Mouse (Mus musculus): ENCODE measurements around the gene Zfp385c. TPM values are rescaled to one million over a fixed set of nuclear protein-coding genes. Genes with fewer than 3 reads are reported as not detected.
A peak's percentile ranks its signal among the peaks of the same experiment; 100 is the strongest.

Zfp385c gene
- polyA plus RNA-seq, 1 experiment = not detected

DNA sequence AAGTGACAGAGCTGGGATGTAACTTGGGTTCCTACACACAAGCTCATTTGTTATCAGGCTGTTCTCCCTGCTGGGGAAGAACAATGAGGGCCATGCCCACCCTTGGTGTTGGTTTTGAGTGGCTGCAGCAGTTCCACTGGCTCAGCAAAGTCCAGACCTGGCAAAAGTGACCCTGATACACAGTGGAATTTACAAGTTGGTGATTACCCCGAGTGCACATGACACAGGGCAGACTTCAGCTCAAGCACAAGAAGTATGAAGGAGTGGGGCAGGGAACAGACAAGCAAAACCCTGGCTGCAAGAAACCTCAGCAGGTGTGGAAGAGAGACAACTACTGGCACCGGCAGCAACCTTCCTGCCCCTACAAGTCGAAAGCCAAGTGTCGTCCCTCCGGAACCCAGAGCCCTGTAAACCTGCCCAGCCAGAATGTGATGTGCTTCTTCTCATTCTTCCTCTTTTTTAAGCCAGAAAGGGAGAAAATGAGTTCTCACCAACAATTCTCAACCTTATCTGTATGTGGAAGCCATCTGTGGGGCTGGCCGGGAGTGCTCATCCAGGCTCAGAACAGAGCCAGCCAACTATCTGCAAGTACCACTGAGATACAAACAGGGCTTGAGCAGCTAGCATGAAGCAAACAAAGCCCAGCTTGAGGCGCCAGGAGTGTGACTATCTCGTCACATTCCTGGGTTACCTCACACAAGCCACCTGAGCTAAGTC is 29.7 kb upstream of the Zfp385c start:
- peaks cover 53% of the 10 kb centered on the region for H3K4me1 ChIP-seq (ENCODE audit: control insufficient read depth, insufficient read depth, insufficient read length, low read length)
- H3K27ac ChIP-seq (replicated peaks; ENCODE audit: low read depth, low read length) = peak overlapping the region; percentile 78
- no peak overlapping the region for H3K4me3 ChIP-seq (ENCODE audit: insufficient read depth, low read depth, low read length)

DNA sequence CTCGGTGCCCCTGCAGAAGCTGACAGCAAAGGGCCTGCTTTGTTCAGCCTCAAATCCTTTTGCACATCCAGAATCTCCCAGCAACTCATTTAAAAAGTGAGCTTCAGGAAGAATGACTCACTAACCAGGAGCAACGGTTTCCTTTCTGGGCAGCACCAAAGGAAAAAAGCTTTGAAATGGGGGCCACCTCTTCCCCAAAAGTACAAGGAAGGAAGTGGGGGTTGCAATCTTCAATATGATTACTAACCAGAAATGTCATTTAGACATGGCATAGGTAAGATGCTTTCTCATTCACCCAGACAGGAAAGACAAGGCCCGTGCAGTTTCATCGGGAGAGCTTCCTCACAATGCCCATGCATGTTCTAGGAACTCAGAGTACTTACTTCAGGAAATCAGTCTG is 29.0 kb upstream of the Zfp385c start:
- peak overlapping the region; percentile 79 for H3K27ac ChIP-seq (replicated peaks; ENCODE audit: low read depth, low read length)
- no peak overlapping the region for H3K4me3 ChIP-seq (ENCODE audit: insufficient read depth, low read depth, low read length)
- H3K4me1 ChIP-seq (ENCODE audit: control insufficient read depth, insufficient read depth, insufficient read length, low read length) = peaks cover 53% of the 10 kb centered on the region

DNA sequence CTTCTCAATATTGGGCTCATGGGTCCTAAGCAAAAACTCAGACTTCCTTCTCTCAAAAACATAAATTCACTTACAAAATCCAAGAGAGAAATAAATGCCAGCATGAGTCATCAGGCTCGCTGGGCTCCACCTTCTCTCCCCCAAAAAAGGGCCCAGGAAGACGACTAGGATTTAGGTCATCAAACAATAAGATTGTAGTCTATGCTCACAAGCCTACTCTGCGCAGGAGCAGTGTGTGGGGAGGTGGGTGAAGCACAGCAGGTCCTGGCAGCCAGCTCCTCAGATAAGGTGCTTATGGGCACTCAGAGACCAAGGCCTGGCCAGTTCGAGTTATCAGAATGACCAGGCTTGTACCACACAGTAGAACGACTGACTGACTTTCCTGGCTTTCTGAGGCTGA is 28.1 kb upstream of the Zfp385c start:
- Histone ChIP-seq H3K4me1 (ENCODE audit: control insufficient read depth, insufficient read depth, insufficient read length, low read length) (peaks cover 51% of the 10 kb centered on the region), H3K27ac (replicated peaks; ENCODE audit: low read depth, low read length) (peak overlapping the region; percentile 79), H3K4me3 (ENCODE audit: insufficient read depth, low read depth, low read length) (peak overlapping the region; percentile 0; the same call in 1 of the 2 replicates)

DNA sequence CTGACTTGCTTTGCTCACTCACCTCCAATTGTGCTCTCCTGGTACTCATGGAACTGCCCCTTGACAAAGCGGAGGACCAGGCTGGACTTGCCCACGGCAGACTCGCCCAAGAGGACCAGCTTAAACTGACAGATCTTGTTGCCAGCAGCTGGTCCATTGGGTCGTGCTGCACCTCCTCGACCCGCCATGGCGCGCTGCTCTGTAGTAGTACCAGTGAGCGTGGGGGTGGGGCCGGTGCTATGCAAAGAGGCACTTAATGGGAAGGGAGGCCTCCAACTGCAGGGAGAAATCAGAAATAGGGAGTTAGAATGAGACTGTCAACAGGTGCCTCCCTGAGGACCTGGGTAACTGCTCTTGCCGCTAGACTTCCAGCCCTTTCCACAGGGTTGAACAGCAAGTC is 27.6 kb upstream of the Zfp385c start:
- H3K27ac ChIP-seq (replicated peaks; ENCODE audit: low read depth, low read length) = peak overlapping the region; percentile 79
- H3K4me3 ChIP-seq (ENCODE audit: insufficient read depth, low read depth, low read length) = no peak overlapping the region
- peaks cover 47% of the 10 kb centered on the region for H3K4me1 ChIP-seq (ENCODE audit: control insufficient read depth, insufficient read depth, insufficient read length, low read length)

DNA sequence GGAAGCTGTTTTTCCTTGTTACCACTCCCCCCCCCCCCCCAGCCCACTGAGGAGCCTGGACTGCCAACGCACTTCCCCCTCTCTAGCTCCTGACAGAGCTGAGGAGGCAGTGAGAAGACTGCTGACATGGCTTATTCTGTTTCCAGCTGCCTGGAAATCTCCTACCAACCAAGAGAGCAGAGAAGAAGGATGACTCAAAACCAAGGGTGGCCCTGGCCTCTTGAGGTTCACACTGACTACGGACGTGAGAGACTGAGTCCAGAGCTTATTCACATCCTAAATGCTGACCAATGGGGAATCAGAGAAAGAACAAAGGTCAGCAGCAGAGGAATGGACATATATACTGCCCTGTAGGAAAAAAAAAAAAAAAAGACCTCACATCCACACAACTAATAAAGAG is 27.1 kb upstream of the Zfp385c start:
- Histone ChIP-seq H3K4me1 (ENCODE audit: control insufficient read depth, insufficient read depth, insufficient read length, low read length) (peaks cover 41% of the 10 kb centered on the region), H3K27ac (replicated peaks; ENCODE audit: low read depth, low read length) (peak overlapping the region; percentile 79; the same call in 1 of the 2 replicates), H3K4me3 (ENCODE audit: insufficient read depth, low read depth, low read length) (no peak overlapping the region)

DNA sequence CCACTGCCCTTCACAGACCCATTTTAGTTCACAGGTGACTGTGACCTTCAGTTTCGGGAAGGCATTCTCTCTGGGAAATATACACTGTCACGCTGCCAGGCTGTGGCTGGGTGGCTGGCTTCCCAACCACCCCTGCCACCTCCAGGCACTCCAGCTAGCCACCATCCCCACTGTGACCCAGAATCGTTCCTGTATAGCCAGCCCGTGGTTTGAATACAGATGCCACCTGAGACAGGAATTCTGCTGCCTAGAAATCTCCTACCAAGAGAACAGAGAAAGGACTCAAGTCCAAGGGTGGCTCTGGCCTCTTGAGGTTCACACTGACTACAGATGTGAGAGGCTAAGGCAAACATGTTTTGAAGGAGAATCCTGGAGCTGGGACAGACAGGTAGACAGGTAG is 26.6 kb upstream of the Zfp385c start:
- peaks cover 38% of the 10 kb centered on the region for H3K4me1 ChIP-seq (ENCODE audit: control insufficient read depth, insufficient read depth, insufficient read length, low read length)
- H3K4me3 ChIP-seq (ENCODE audit: insufficient read depth, low read depth, low read length) = no peak overlapping the region
- peak overlapping the region; percentile 50; the same call in 1 of the 2 replicates for H3K27ac ChIP-seq (replicated peaks; ENCODE audit: low read depth, low read length)

DNA sequence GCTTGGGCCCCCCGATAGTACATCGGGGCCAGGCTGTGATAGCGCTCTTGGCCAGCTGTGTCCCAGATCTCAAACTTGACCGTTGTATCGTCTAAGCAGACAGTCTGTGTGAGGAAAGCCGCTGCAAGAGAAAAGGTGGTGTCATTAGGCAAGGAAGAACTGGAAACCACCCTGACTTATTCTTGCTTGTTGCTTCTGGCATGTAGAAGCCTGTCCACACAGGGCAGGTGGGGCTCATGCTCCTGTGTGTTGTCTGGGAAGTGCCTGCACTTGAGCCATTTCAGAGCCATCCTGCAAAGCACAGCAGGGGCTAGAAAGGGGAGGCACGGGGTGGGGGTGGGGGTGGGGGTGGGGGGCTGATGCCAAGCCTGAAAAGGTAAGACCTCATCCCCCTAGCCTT is 26.2 kb upstream of the Zfp385c start:
- Histone ChIP-seq H3K4me1 (ENCODE audit: control insufficient read depth, insufficient read depth, insufficient read length, low read length) (peaks cover 38% of the 10 kb centered on the region), H3K27ac (replicated peaks; ENCODE audit: low read depth, low read length) (no peak overlapping the region), H3K4me3 (ENCODE audit: insufficient read depth, low read depth, low read length) (no peak overlapping the region)

DNA sequence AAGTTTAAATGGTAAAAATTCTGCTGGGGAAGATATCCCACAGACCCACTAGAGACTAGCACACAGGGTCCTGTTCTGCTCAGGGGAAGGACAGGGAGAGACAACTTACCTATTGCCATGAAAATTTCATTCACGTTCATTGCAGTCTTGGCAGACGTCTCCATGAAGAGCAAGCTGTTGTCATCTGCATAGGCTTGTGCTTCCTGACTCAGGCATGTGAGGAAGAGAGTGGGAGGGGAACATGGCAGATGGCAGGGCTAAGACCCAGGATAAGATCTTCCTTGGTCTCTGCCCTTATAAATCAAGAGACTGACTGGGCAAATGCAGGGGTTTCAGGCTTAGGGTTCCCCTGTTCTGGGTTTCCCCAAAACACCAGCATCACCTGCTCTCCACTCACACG is 24.4 kb upstream of the Zfp385c start:
- no peak overlapping the region for H3K27ac ChIP-seq (replicated peaks; ENCODE audit: low read depth, low read length)
- H3K4me3 ChIP-seq (ENCODE audit: insufficient read depth, low read depth, low read length) = no peak overlapping the region
- peaks cover 32% of the 10 kb centered on the region for H3K4me1 ChIP-seq (ENCODE audit: control insufficient read depth, insufficient read depth, insufficient read length, low read length)

DNA sequence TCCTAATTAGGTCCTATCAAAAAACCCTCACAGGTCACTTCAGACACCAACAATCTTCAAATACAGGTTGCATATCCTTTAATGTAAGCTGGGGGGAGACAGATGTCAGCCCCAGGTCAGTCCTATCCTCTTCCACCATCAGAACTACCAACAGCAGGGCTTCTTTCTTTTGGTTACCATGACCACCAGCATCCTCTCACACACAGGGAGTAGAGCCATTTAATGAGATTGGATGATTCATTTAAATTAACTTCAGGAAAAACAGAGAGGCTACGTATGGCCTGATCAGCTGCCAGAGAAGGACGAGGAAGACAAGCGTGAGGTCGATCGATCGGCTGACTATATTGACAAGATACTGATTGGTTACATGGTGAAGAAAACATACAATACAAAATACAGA is 22.7 kb upstream of the Zfp385c start:
- no peak overlapping the region for H3K4me3 ChIP-seq (ENCODE audit: insufficient read depth, low read depth, low read length)
- H3K27ac ChIP-seq (replicated peaks; ENCODE audit: low read depth, low read length) = no peak overlapping the region
- peaks cover 22% of the 10 kb centered on the region for H3K4me1 ChIP-seq (ENCODE audit: control insufficient read depth, insufficient read depth, insufficient read length, low read length)

DNA sequence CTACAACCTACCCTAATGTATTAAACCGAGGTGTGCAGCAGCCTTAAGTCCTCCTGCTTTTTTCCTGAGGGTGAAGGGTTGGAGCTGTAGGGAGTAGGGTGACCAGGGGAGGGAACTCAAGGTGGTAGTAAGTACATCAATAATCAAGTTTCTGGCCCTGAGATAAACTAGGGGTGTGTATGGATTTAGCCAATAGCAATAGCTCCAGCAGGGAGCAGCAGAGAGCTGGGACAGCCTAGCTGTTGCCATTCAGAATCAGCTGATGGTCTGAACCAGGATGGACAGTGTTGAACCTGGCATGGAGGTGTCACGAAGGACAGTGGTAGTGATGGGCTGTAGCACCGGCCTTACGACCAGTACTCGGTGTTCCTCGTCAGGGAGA is 22.3 kb upstream of the Zfp385c start:
- Histone ChIP-seq H3K4me1 (ENCODE audit: control insufficient read depth, insufficient read depth, insufficient read length, low read length) (peaks cover 18% of the 10 kb centered on the region), H3K4me3 (ENCODE audit: insufficient read depth, low read depth, low read length) (peak overlapping the region; percentile 54; the same call in 1 of the 2 replicates)

DNA sequence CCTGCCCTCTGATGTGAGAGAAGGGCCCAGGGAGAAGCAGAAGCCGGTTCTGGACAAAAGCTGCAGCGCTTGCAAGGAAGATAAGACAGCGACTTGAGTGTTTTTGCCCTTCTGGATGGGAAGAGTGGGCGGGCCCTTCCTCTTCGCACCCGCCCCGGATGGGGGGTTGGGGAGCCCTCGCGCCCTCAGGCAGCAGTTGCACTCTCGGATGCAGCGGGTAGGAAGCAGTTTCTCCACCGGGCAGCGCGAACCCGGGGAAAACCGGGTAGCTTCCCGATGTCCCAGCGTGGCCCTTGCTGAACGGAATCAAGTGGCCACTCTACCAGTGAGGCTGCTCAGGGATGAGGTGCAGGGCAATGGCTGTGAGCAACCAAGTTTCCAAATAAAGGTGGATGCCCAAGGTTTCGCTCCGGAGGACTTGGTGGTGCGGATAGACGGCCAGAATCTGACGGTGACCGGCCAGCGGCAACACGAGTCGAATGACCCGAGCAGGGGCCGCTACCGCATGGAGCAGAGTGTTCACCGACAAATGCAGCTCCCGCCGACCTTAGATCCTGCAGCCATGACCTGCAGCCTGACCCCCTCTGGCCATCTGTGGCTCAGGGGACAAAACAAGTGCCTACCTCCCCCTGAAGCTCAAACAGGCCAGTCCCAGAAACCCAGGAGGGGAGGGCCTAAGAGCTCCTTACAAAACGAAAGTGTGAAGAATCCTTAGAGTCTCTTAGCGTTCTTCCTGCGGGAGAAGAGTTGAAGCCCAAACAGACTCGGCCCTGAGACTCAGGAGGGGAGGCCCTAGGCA is 21.7 kb upstream of the Zfp385c start, which contains the start of gene Hspb9:
Hspb9 (plus strand) TSS at position 116 of the 799 bp plus-strand sequence.
- peak within 1 kb of the TSS; percentile 59 for H3K27ac ChIP-seq (replicated peaks; ENCODE audit: low read depth, low read length)
- peaks cover 12% of the 10 kb centered on the region for H3K4me1 ChIP-seq (ENCODE audit: control insufficient read depth, insufficient read depth, insufficient read length, low read length)
- H3K4me3 ChIP-seq (ENCODE audit: insufficient read depth, low read depth, low read length) = peak within 1 kb of the TSS; percentile 54

More for the DNA sequence above, 22.3 kb upstream of the Zfp385c start:
- peak overlapping the region; percentile 59 for H3K27ac ChIP-seq (replicated peaks; ENCODE audit: low read depth, low read length)

DNA sequence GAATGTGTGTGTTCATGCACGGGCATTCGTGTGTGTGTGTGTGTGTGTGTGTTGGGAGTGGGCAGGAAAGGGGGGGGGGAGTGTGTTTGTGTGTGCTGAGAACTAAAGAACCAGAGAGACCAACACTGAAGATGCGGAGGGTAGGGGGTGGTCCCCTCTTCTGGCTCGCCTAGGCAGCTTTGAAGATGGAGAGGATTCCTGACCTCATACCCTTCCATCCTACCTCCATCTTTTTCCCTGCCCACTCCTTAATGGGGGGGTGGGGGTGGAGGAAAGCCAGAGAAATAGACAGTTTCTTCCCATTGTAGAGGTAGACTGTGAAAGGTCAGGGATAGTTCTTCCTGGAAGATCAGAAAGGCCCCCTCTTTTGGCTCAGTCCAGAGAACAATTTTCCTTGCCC is 20.9 kb upstream of the Zfp385c start:
- Histone ChIP-seq H3K4me3 (ENCODE audit: insufficient read depth, low read depth, low read length) (peak overlapping the region; percentile 54), H3K27ac (replicated peaks; ENCODE audit: low read depth, low read length) (peak overlapping the region; percentile 41), H3K4me1 (ENCODE audit: control insufficient read depth, insufficient read depth, insufficient read length, low read length) (peaks cover 7% of the 10 kb centered on the region)

DNA sequence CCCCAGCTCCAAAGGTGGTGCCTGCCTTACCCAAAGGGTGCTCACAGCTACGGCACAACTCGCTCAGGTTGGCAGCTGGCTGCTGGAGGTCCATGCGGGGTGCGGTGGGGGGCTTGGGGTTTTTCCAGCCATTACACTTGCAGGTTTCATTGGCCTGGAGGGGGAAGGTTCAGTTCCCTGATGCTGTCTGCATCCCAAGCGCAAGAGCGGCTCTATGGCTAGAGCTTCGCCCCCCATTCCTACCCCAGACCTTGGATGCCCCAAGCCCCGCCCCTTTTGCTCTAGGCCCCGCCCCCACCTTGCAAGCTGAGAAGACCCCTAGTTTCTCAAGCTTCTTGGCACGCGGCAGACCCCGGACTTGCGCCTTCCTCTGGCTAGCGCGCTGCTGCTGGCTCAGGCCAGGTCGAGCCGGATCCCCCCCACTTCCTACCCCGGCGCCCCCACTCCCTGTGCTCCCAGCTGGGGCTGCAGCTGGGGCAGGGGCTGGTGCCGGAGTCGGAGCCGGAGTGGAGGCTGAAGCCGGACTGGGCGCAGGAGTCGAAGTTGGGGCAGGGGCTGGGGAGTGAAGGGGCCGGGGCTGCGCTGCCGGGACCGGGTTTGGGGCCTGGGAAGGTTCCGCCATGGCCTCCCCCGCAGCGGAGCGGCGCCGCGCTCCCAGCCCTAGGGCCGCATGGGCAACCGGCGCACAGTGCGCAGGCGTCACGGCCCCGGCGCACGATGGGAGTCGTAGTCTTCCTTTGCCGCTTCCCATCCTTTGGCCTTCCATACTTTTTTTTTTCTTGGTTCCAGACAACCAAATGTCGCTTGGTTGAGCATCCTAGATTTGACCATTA is 19.7 kb upstream of the Zfp385c start, which contains the start of gene Kat2a:
Kat2a (minus strand) TSS at position 683 of the 833 bp plus-strand sequence.
- Histone ChIP-seq H3K4me3 (ENCODE audit: insufficient read depth, low read depth, low read length) (peak within 1 kb of the TSS; percentile 62), H3K4me1 (ENCODE audit: control insufficient read depth, insufficient read depth, insufficient read length, low read length) (peaks cover 7% of the 10 kb centered on the region), H3K27ac (replicated peaks; ENCODE audit: low read depth, low read length) (peak within 1 kb of the TSS; percentile 41)

DNA sequence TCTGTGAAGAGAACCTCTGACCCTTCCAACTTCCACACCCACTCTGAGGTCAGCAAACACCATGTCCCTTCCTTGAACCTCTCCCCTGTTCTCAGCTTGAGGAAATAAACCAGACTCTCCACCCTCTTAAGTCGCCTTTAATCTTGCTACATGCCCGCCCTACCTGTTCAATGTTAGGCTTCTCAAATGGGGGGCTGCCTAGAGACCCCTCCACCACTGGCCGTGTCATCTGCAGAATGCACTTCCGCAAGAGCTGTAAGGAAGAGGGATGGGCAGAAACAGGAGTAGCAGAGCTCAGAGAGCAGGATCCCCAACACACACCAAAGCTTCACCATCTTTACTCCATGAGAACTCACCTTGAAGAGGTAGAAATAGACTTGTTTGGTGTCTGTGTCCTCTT is 18.7 kb upstream of the Zfp385c start:
- Histone ChIP-seq H3K4me3 (ENCODE audit: insufficient read depth, low read depth, low read length) (no peak overlapping the region), H3K4me1 (ENCODE audit: control insufficient read depth, insufficient read depth, insufficient read length, low read length) (peaks cover 7% of the 10 kb centered on the region), H3K27ac (replicated peaks; ENCODE audit: low read depth, low read length) (no peak overlapping the region)

DNA sequence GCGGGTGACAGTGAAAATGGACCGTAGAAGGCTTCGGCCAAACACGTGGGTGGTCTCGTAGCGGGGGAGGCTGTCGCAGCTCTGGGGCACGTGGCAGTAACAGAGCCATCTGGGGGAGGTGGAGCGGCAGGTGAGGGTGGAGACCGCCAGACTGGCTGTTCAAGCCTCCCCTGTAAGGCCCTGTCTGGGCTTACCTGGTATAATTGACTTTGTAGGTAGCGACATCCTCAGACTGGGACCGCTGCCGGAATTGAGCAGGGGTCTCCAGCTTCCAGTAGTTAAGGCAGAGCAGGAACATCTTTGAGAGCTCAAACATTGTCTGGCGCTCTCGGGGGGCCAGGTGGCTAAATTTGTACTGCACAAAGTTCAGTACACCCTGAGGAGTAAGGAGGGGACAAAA is 18.3 kb upstream of the Zfp385c start:
- Histone ChIP-seq H3K27ac (replicated peaks; ENCODE audit: low read depth, low read length) (no peak overlapping the region), H3K4me3 (ENCODE audit: insufficient read depth, low read depth, low read length) (no peak overlapping the region), H3K4me1 (ENCODE audit: control insufficient read depth, insufficient read depth, insufficient read length, low read length) (peaks cover 7% of the 10 kb centered on the region)
